Mouse (Mus musculus) kidney, adult 2 months (tissue): Measurements from ENCODE around the gene 9430015G10Rik. TPM values are rescaled to one million over a fixed set of nuclear protein-coding genes. Genes with fewer than 3 reads are reported as not detected.

ENCODE experiments used
- DNase-seq: peaks from one replicate; pipeline ENCODE4 v3.0.0; 2021
- H3K27ac ChIP-seq: fragments of 200-500 bp; 2 replicates; pipeline ENCODE4 v1.5.1; 2012; ENCODE audit warnings: low read depth, low read length, control low read depth, inconsistent platforms; ENCODE audit not compliant: insufficient read depth
- H3K27me3 ChIP-seq: fragments of 200-500 bp; replicated peaks from 2 replicates; pipeline ENCODE4 v1.6.1; 2012; ENCODE audit warnings: mild to moderate bottlenecking, moderate library complexity, low read length, inconsistent platforms; ENCODE audit not compliant: control insufficient read depth, insufficient read depth
- H3K36me3 ChIP-seq: fragments of 200-500 bp; 2 replicates; pipeline ENCODE4 v1.6.1; 2012; ENCODE audit warnings: mild to moderate bottlenecking, moderate library complexity, low read length, inconsistent platforms; ENCODE audit not compliant: control insufficient read depth, insufficient read depth
- H3K4me1 ChIP-seq: fragments of 200-500 bp; 2 replicates; pipeline ENCODE4 v1.6.1; 2011; ENCODE audit warnings: low read length; ENCODE audit not compliant: control insufficient read depth, insufficient read depth
- H3K4me3 ChIP-seq: fragments of 200-500 bp; 2 replicates; pipeline ENCODE4 v1.5.1; 2011; ENCODE audit warnings: mild to moderate bottlenecking, low read depth, low read length, control low read depth; ENCODE audit not compliant: insufficient read depth
- CTCF ChIP-seq: fragments of 200-500 bp; conservative IDR thresholded peaks from 2 replicates; pipeline ENCODE4 v1.5.1; 2011; ENCODE audit warnings: low read depth, mild to moderate bottlenecking, control low read depth, low read length, moderate library complexity, mixed read lengths; ENCODE audit not compliant: insufficient read depth, insufficient read length
- POLR2A ChIP-seq: fragments of 200-500 bp; IDR thresholded peaks from one replicate; pipeline ENCODE4 v1.6.1; 2011; ENCODE audit warnings: low read depth, low read length, control low read depth
- whole genome bisulfite sequencing: fragments of 180-500 bp; shearing (Covaris S2); methylation state at CpG from one replicate; pipeline ENCODE4 v1.1.7; 2018; 5-methylcytosine and 5-hydroxymethylcytosine counted together
- polyA plus RNA-seq: library from polyadenylated mRNA; depleted of rRNA; stranded (reverse); fragments of >200 nt; gene quantifications from 2 replicates; pipeline ENCODE4 v1.2.3, GENCODE M21; 2012

9430015G10Rik gene
- polyA plus RNA-seq, 1 experiment = 8.7 TPM

DNA sequence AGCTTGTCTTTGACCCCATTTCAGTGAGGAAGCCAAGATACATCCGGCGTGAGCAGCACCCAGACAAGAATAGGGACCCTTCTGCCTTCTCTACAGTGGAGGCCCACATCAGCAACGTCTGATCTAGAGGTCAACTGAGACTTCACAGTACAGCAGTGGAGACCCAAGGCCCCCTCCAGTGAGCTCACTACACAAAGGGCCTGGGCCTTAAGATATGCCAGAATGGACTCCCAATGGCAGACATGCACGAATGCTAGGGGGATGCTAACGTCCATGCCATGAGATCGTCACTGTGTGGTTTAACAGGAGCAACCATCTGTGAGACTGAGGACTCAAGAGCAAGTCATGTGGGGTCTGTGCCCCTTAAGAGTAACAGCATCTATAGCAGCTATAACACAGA, 15.6 kb downstream of the 9430015G10Rik start:
- Histone ChIP-seq H3K36me3 (no peaks in the 10 kb centered on the region; the same call in 1 of the 2 replicates), H3K27me3 (no peaks in the 10 kb centered on the region), H3K4me1 (no peaks in the 10 kb centered on the region), H3K27ac (no peak overlapping the region), H3K4me3 (no peak overlapping the region)
- 94% methylated on average over 6 of the region's 6 CpGs for WGBS
- TF ChIP-seq POLR2A (no peak), CTCF (no peak)
- no peak for DNase-seq

- Histone ChIP-seq H3K27me3 (no peaks in the 10 kb centered on the region), H3K27ac (no peak overlapping the region), H3K36me3 (no peaks in the 10 kb centered on the region), H3K4me3 (no peak overlapping the region), H3K4me1 (no peaks in the 10 kb centered on the region)
- 78% methylated on average over 7 of the region's 7 CpGs for whole genome bisulfite sequencing
- DNase-seq = no peak
- TF ChIP-seq CTCF = no peak
- TF ChIP-seq POLR2A = no peak
Measured at GRCm38 (mm10) chr4:156126841-156127240, 17.1 kb downstream of the 9430015G10Rik start.

DNA sequence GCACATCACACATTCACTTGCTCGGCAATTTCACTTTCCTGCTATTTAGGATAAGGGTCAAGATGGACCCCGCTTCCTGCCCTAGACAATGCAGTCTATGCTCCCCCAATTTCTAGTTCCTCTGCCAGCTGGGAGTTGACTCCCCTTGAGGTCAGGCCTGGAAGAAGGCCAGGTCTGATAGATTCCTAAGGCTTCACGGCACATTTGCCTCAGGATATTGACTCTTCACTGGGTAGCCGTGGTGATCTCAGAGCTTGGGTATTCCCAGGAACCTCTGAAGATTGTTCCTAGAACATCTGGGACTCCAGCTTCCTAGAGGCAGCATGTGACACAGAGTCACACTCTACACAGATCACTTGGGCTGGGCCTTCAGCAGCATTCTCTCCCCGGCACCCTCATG, 19.0 kb downstream of the 9430015G10Rik start:
- no peak for DNase-seq
- H3K36me3 ChIP-seq = no peaks in the 10 kb centered on the region
- 82% methylated on average over 5 of the region's 5 CpGs for WGBS
- H3K27ac ChIP-seq = no peak overlapping the region
- H3K4me1 ChIP-seq = no peaks in the 10 kb centered on the region
- TF ChIP-seq POLR2A (no peak), CTCF (no peak)
- no peaks in the 10 kb centered on the region for H3K27me3 ChIP-seq
- no peak overlapping the region for H3K4me3 ChIP-seq

DNA sequence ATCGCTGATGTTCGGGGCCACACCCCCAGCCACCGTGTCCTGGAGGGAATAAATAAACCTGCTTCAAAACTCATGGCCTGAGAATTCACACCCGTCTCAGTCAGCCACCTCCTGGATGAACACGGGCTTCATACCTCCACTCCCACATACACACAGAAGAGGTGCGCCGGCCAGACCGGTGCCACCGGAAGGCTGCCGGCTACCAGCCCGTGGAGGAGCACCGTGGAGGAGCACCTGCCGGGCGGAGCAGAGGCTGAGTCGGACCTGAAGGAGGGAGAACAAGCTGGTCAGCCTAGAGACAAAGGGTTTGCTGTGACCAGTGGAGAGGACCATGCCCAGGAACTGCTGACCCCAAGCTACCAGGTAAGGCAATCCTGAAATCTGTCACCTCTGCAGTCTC, 20.7 kb downstream of the 9430015G10Rik start, which contains the start of gene Rnf223:
Gene Rnf223, plus strand, starts transcription at position 78 of the 400 bp plus-strand sequence.
- Histone ChIP-seq H3K27me3 (no peaks in the 10 kb centered on the region), H3K27ac (no peak within 1 kb of the TSS), H3K36me3 (no peaks in the 10 kb centered on the region), H3K4me1 (no peaks in the 10 kb centered on the region), H3K4me3 (no peak within 1 kb of the TSS)
- no peak for DNase-seq
- WGBS = 29% methylated on average over 15 of the region's 15 CpGs
- TF ChIP-seq POLR2A = no peak
- TF ChIP-seq CTCF = no peak

- no peaks in the 10 kb centered on the region for H3K4me1 ChIP-seq
- no peak for TF ChIP-seq CTCF
- TF ChIP-seq POLR2A = no peak
- no peak overlapping the region for H3K4me3 ChIP-seq
- WGBS = 63% methylated on average over 10 of the region's 10 CpGs
- H3K36me3 ChIP-seq = no peaks in the 10 kb centered on the region
- H3K27ac ChIP-seq = no peak overlapping the region
- H3K27me3 ChIP-seq = no peaks in the 10 kb centered on the region
- DNase-seq = no peak
Measured at GRCm38 (mm10) chr4:156130940-156131339, 21.2 kb downstream of the 9430015G10Rik start.

DNA sequence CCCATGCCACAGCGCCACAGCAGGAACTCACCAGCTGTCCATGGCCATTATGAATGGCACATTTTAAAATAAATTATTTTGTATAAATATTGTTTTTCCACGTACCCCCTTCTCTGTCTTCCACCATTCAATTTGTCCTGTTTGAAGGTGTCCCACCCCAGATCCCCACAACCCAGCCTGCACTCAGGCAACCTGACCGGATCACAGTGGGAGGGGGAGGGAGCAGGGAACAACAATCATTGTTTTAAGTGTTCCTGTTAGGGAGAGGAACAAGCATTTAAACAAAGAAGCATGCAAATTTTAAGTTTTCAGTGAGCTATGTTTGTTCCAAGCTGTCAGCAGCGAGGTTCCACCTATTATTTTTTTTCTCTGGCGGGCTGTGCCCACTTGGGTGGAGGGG, 23.6 kb downstream of the 9430015G10Rik start:
- H3K4me3 ChIP-seq = no peak overlapping the region
- H3K27me3 ChIP-seq = no peaks in the 10 kb centered on the region
- no peaks in the 10 kb centered on the region for H3K4me1 ChIP-seq
- no peak for TF ChIP-seq POLR2A
- no peak for TF ChIP-seq CTCF
- H3K36me3 ChIP-seq = no peaks in the 10 kb centered on the region
- no peak overlapping the region for H3K27ac ChIP-seq
- no peak for DNase-seq
- WGBS = 80% methylated on average over 5 of the region's 5 CpGs

DNA sequence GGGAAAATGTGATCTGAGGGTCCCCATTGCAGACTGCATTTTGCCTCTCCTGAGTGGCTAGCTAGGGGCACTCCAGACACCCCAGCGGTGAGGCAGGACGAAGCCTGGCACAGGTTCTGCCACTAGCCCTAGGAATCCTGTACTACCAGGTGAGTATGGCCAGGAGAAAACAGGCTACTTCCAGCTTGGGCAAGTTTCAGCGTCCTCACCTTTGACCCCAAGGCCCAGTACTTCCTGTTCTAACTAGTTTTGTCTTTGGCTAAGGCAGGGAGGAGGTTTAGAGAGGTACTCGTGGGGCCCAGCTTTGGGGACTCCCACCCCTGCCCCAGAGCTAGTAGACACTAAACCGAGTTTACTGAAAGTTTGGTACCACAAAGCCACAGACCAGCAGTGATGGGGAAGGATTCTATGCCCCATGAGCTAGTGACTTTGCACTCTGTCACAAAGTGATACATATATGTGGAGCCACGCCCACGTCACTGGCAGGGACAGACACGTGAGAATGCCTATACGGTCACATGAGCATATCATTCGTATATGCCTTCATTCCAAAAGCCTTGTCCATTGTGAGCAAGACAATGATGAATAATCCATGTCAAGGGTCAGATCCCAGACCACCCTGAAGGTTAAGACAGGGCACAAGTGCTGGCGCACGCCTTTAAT, 24.3 kb downstream of the 9430015G10Rik start:
- Histone ChIP-seq H3K36me3 (no peaks in the 10 kb centered on the region), H3K27me3 (no peaks in the 10 kb centered on the region), H3K4me1 (no peaks in the 10 kb centered on the region), H3K4me3 (no peak overlapping the region), H3K27ac (0 out of 2 replicates have a peak overlapping the region, but pooled peaks have one; percentile 19)
- TF ChIP-seq CTCF = no peak
- no peak for TF ChIP-seq POLR2A
- peak; percentile 39 for DNase-seq
- WGBS = 68% methylated on average over 12 of the region's 12 CpGs
